Mouse (Mus musculus): ENCODE results near the gene Fkbp14. TPM values are rescaled to one million over a fixed set of nuclear protein-coding genes. Genes with fewer than 3 reads are reported as not detected.

Gene Fkbp14
- total and polyA plus RNA-seq, 2 experiments from 2014 or later: 6.4 to 8.2 TPM

- no peak for DNase-seq (ENCODE audit: low spot score)
- WGBS: 96% methylated on average over 8 of the region's 8 CpGs
- ATAC-seq (ENCODE audit: low FRiP score): no peak
- Histone ChIP-seq H3K4me1 (ENCODE audit: insufficient read depth, low read length) (no peaks in the 10 kb centered on the region), H3K9ac (replicated peaks; ENCODE audit: low read length, poor library complexity, severe bottlenecking) (no peak overlapping the region), H3K27me3 (ENCODE audit: insufficient read depth, low read length) (no peaks in the 10 kb centered on the region), H3K4me2 (ENCODE audit: low read depth, low read length, poor library complexity, severe bottlenecking) (no peak overlapping the region), H3K4me3 (ENCODE audit: low read depth, low read length) (no peak overlapping the region), H3K27ac (ENCODE audit: low read depth, low read length) (no peak overlapping the region), H3K36me3 (ENCODE audit: insufficient read depth, low read length) (peaks cover 11% of the 10 kb centered on the region; the same call in 1 of the 2 replicates), H3K9me3 (ENCODE audit: low read length) (no peaks in the 10 kb centered on the region)
- no peak for TF ChIP-seq CTCF (IDR thresholded peaks at IDR 0.05)
Observed at GRCm38 (mm10) chr6:54528666-54529065, 68.4 kb downstream of the Fkbp14 start.

Other genes starting within 250 kb of the Fkbp14 start
- 4.5 and 5.9 TPM in 2 replicates for gene Wipf3, start 167.7 kb downstream of the Fkbp14 start, total RNA-seq (2014; rRNA removed)
- 1.3 and 1.7 TPM in 2 replicates for gene Wipf3, start 167.7 kb downstream of the Fkbp14 start, polyA plus RNA-seq (2015; fragmentation: Nextera tagmentation; extraction: Ambion mirVana)
- 127 and 136 TPM in 2 replicates for gene Scrn1, start 30.8 kb downstream of the Fkbp14 start, total RNA-seq (2014; rRNA removed)
- 96.8 and 113 TPM in 2 replicates for gene Scrn1, start 30.8 kb downstream of the Fkbp14 start, polyA plus RNA-seq (2015; fragmentation: Nextera tagmentation; extraction: Ambion mirVana)
- gene Plekha8, start 2.2 kb downstream of the Fkbp14 start, total RNA-seq (2014; rRNA removed): 14.9 and 17.0 TPM in 2 replicates
- gene Plekha8, start 2.2 kb downstream of the Fkbp14 start, polyA plus RNA-seq (2015; fragmentation: Nextera tagmentation; extraction: Ambion mirVana): 4.8 and 5.2 TPM in 2 replicates
- gene Mturn, start 84.3 kb upstream of the Fkbp14 start, total RNA-seq (2014; rRNA removed): 163 and 213 TPM in 2 replicates
- gene Mturn, start 84.3 kb upstream of the Fkbp14 start, polyA plus RNA-seq (2015; fragmentation: Nextera tagmentation; extraction: Ambion mirVana): 92.8 and 93.2 TPM in 2 replicates
- 32.8 and 49.4 TPM in 2 replicates for gene Znrf2, start 219.6 kb upstream of the Fkbp14 start, total RNA-seq (2014; rRNA removed)
- 5.7 and 6.5 TPM in 2 replicates for gene Znrf2, start 219.6 kb upstream of the Fkbp14 start, polyA plus RNA-seq (2015; fragmentation: Nextera tagmentation; extraction: Ambion mirVana)

Measured in midbrain, postnatal 0 days (tissue).